Mouse (Mus musculus) liver, adult 2 months (tissue): ENCODE data around the gene Rce1.

Experiments
- CTCF ChIP-seq: fragments of 200-500 bp; IDR thresholded peaks from 2 replicates; pipeline ENCODE4 v1.5.1; 2011; ENCODE audit warnings: low read depth, low read length, control low read depth
- POLR2A ChIP-seq: fragments of 200-500 bp; IDR thresholded peaks from 2 replicates; pipeline ENCODE4 v1.6.1; 2011; ENCODE audit warnings: low read length, control low read depth; ENCODE audit not compliant: insufficient read depth; ENCODE audit errors: extremely low read depth

DNA sequence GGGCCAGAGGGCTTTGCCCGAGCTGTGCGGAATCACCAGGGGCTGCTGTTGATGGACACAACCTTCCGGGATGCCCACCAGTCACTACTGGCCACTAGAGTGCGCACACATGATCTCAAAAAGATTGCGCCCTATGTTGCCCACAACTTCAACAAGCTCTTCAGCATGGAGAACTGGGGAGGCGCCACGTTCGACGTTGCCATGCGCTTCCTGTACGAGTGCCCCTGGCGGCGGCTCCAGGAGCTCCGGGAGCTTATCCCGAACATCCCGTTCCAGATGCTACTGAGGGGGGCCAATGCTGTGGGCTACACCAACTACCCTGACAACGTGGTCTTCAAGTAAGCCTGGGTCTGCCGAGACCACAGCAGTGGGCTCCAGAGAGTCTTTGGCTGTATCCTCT is 7.3 kb downstream of the Rce1 start:
- no peak for TF ChIP-seq CTCF
- TF ChIP-seq POLR2A = no peak
